Mouse (Mus musculus): ENCODE results near the gene Serpine1.

GRCm38 (mm10) chr5:137015913-137016312, 56.2 kb downstream of the Serpine1 start:
- TF ChIP-seq GATA1 (IDR thresholded peaks at IDR 0.05; ENCODE audit: borderline replicate concordance, low read length) (no peak), CTCF (IDR thresholded peaks at IDR 0.05; ENCODE audit: low read depth, low read length) (no peak), POLR2AphosphoS5 (IDR thresholded peaks at IDR 0.05; ENCODE audit: insufficient replicate concordance, low read depth, low read length) (no peak), GATA2 (IDR thresholded peaks at IDR 0.05; ENCODE audit: borderline replicate concordance, low read depth, low read length) (no peak), TAL1 (conservative IDR thresholded peaks at IDR 0.05; ENCODE audit: low read depth, low read length) (no peak)
